Mouse (Mus musculus) erythroid progenitor cell, adult 5-6 weeks (primary cell): ENCODE results near the gene Ipo4. TPM values are rescaled to one million over a fixed set of nuclear protein-coding genes. Genes with fewer than 3 reads are reported as not detected.

ENCODE experiments used
- ATAC-seq: replicated peaks from 2 replicates; pipeline ENCODE4 v1.8.0; 2016; ENCODE audit warnings: moderate number of reproducible peaks, mild to moderate bottlenecking, moderate TSS enrichment, inconsistent platforms; ENCODE audit not compliant: poor library complexity, low FRiP score, severe bottlenecking
- total RNA-seq, 2 experiments: library from RNA; stranded (forward) in 1 of 2; stranded (reverse) in 1 of 2; fragments of 150-400 nt in 1 of 2; fragments of 186-747, 209-891 nt in 1 of 2; gene quantifications; 2 replicates each; pipeline versions ENCODE4 v1.2.3 to v1.2.4; 2015 to 2017; ENCODE audit warnings: low replicate concordance in 2 of 2

Gene Ipo4
- total RNA-seq, 2 experiments from 2014 or later: 46.5 to 53.9 TPM

DNA sequence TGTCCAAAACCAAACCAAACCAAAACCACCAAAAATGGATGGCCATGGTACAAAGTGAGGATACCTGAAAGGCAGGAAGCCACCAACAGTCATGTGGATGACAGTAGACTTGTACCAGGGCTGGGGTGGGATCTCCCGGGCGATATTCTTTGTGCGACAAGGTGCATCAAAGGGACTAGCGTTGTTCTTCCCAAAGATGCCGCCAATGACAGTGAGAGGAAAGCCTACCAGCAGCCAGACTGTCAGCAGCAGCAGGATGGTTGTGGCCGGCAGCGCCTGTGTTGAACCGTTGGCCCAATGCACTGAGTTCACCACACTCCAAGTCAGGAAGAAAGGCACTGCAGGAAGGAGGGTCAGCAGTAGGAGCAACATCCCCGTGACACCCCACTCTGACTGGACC is 2.0 kb upstream of the Ipo4 start, which contains the start of gene Gm49378:
Gm49378 (minus strand) TSS at position 101 of the 400 bp plus-strand sequence.
- ATAC-seq: no peak

DNA sequence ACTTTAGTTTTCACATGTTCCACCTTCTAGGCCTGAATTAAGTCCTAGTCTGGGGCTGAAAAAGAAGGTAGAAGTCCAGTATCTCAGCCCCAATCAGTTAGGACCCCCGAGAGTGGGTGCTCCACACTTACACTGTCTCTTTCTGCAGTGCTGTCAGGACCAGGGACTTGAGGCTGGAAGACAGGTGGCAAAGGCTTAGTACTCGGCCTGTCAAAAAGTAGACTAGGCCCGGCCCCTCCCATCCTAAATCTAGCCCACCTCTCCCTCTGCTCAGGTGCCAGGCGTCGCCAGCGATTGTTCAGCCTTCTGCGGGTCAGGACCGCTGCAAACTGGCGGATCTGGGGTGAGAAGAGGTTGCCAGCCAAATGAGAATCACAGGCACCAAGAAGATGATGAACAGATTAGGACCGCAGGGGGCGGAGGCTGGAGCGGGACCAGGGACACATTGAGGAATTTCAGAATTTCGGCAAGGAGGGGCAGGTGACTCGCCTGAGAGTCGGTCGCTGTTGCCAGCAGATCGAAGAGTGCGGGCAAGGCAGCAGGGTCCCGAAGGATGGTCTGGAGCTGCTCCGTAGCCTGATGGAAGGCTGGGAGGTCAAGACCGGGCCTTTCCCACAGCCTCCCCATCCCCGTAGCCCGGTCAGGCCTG is 759 bp downstream of the Ipo4 start:
- 0 out of 2 replicates have a peak, but pooled peaks have one; percentile 12 for ATAC-seq

DNA sequence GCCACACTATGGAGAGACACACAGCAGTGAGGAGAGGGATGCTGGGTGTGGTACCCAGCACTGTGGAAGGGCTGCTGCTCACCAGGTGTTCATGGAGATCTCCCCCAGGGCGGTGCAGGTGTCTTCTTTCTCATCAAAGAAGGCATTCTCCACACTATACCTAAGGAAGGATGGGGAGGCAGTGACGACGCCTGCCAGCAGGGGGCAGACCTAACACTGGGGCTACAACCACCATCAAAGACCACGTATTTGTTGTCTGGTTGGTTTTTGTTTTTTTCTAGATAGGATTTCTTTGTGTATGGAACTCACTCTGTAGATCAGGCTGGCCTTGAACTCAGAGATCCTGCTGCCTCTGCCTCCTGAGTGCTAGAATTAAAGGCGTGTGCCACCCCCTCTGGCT is 6.4 kb downstream of the Ipo4 start:
- peak; percentile 72 for ATAC-seq

DNA sequence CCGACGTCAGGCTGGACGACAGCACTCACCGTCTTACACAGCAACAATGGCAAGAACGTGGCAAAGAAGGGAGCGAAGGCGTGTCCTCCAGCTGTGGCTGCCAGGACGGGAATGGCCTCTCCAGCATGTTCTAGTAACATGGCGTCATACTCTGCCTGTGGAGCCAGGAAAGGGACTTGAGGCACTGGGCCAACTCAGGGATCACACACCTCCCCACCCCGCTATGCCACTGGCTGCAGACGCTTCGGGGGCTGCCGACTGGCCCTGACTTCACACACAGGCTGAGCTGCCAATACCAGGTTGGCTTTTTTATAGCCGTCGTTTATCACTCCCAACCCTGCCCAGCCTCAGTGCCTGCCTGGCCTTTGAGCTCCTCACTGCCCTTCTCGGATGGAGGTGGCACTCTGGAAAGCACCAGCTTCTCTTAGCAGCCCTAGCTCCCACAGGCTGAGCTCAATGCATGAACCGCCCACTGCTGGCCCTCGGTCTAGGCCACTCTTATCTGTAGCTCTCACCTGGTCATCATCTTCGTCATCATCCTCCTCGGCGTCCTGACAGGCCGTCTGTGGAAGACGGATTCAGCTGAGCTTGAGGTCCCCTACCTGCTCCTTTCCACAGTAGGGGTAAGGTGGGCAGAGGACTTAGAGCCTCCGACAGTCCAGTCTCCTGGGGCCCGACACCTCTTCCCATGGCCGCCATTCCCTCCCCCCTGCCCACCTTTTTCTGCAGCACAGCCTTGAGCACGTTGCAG is 7.5 kb downstream of the Ipo4 start:
- peak; percentile 43; the same call in 1 of the 2 replicates for ATAC-seq

DNA sequence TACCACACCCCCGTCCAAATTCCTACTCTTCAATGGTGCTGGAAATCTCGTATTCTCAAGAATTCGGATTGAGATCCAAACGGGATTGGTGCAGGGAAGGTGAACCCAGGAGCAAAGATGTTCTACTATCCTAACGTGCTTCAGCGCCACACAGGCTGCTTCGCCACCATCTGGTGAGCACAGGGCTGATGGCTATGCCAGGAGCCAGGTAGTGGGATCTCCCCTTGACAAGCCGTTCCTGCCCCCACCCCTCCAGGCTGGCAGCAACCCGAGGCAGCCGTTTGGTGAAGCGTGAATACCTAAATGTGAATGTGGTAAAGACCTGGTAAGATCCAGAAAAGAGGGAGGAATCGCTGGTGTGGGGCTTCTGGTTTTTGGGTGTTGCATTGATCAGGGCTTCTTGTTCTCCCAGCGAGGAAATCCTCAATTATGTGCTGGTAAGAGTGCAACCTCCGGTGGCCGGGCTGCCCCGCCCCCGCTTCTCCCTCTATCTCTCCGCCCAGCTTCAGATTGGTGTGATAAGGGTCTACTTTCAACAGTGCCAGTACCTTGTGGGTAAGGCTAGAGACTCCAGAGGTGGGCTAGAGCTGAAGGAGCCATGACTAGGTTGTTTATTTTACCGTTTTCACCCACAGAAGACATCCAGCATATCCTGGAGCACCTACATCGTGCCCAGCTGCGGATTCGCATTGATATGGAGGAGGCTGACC is 17.1 kb downstream of the Ipo4 start:
- peak; percentile 60 for ATAC-seq

DNA sequence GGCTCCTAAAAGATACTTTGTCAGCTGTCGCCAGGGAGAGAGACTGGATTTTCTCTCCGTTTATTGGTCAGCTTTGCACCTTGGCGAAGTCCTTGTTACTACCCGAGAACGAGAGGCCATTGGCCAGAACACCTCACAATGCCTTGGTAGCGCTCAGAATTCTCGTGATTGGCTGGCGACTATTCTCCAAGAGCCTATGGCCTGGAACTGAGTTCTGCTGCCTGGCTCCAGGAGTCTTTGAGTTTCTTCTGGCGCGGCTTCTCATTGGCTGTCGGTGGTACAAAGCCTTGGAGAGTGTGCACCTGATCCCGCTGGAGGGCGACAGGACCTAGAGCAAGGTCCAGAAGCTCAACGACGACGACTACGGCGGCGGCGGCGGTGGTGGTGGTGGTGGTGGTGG is 17.9 kb downstream of the Ipo4 start, which contains the start of gene Rec8:
Rec8 (plus strand) TSS at position 216 of the 400 bp plus-strand sequence.
- peak; percentile 84 for ATAC-seq

DNA sequence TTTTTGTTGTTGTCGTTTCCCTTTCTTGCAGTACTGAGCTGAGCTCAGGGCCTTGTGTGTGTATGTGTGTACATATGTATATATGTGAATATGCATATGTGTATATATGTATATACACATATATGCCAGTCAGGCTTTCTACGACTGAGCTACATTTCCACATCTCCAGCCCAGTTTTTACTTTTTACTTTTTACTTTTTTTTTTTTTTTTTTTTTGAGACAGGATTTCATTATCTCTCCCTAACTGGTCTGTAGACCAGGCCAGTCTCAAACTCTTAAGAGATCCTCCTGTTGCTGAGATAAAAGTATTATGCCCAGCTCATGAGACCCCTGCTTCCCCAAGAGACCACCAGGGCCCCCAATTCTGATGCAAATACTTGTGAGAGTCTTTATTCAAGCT is 18.9 kb downstream of the Ipo4 start:
- ATAC-seq: no peak

DNA sequence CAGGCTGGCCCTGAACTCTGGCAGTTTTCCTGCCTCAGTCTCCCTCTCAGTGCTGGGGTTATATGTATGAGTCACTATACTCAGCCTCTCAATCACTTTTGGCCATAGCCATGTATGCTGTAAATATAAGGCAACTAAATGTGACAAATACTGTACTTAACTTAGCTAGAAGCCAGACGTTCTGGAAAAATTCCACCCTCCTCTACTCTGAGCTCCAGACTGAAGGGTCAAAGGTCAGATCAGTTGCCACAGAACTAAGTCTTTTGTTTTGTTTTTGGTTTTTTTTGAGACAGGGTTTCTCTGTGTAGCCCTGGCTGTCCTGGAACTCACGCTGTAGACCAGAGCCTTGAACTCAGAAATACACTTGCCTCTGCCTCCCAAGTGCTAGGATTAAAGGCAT is 19.9 kb downstream of the Ipo4 start:
- ATAC-seq: no peak

DNA sequence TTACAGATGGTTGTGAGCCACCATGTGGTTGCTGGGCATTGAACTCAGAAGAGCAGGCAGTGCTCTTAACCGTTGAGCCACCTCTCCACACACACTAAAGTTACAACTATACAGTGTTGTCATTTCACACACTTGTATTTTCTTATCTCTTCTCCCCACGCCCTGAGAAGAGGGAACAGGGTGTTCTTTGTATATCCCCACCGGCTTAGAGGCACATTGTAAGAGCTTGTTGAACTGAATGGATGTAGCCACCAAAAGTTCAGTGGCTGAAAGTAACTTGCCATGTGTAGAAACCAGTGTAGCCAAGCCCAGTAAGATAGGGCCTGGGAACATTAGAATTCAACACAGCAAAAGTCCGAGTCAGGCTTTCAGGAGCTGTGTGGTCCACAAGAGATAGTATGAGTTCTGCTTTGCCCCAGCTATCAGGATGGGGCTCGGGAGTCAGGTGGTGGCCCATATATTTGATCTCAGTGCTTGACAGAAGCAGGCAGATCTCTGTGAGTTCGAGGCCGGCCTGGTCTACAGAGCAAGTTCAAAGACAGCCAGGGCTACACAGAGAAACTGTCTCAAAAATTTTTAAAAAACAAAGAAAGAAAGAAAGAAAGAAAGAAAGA is 21.1 kb downstream of the Ipo4 start:
- ATAC-seq: peak; percentile 46

DNA sequence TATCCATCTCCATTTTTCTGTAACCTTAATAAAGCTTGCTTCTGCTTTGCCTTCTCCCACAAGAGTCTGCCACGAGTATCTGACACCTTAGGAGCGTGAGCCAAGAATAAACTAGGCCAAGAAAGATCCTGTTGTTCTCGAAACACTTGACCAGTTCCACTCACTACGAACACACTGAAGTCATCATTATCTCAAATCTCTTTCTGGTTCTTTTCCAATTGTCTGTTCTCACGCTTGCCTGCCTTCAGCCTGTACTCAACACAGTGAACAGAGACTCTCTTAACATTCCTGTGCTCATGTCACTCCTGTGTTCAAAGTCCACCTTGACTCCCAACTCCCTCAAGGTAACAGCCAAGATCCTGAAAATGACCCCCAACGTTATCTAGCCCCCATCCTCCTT is 22.4 kb downstream of the Ipo4 start:
- ATAC-seq: no peak

DNA sequence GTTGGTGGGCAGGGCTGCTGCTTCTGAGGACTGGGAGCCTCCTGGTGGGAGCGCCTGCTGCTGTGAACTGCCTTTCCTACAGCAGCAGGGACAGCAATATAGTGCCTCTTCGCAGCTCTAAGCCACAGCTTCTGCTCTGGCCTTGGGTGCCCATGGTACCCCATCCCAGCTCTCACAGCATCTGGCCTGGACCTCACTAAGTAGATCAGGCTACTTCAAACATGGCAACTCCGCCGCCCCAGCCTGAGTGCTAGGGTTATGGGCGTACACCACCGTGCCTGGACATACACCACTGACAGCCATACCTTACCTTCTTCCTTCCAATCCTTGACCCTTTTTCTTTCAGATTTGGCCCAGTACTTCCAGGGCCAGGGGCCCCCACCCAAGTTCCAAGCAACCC is 27.4 kb downstream of the Ipo4 start:
- ATAC-seq: no peak

DNA sequence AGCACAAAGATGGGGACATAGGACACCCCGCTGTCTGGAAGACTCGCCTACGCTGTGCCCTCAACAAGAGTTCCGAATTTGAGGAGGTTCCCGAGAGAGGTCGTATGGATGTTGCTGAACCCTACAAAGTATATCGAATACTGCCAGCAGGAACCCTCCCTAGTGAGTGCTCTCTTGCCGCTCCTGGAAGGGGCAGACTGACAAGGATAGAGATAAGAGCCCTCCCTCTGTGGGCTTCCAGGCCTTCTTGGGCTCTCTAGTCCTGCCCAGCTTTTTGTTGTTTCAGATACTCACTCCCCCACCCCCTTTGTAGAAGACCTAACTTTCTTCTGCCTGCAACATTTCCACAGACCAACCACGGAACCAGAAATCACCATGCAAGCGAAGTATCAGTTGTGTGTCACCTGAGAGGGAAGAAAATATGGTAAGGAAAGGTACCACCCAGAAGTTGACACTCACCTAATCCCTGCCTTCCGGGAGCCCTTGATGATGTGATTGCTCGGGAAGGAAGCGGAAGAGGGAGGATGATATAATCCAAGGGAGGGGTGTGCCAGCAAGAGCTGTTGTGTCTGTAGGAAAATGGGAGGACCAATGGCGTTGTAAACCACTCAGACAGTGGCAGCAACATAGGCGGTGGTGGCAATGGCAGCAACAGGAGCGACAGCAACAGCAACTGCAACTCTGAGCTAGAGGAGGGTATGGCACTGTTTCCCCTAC is 29.9 kb downstream of the Ipo4 start:
- 0 out of 2 replicates have a peak, but pooled peaks have one; percentile 27 for ATAC-seq

DNA sequence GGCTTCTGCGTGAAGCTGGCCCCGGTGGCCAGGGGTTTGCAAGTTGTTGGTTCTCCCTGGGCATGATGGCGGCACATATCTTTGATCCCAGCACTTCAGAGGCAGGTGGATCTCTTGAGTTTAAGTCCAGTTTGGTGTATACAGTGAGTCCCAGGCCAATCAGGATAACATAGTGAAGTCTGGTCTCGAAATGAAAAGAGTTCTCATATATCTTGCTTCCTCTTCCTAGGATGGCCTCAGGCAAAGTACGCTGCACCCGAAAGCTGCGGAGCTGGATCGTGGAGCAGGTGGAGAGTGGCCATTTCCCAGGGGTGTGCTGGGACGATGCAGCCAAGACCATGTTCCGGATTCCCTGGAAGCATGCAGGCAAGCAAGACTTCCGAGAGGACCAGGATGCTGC is 30.9 kb downstream of the Ipo4 start:
- no peak for ATAC-seq

DNA sequence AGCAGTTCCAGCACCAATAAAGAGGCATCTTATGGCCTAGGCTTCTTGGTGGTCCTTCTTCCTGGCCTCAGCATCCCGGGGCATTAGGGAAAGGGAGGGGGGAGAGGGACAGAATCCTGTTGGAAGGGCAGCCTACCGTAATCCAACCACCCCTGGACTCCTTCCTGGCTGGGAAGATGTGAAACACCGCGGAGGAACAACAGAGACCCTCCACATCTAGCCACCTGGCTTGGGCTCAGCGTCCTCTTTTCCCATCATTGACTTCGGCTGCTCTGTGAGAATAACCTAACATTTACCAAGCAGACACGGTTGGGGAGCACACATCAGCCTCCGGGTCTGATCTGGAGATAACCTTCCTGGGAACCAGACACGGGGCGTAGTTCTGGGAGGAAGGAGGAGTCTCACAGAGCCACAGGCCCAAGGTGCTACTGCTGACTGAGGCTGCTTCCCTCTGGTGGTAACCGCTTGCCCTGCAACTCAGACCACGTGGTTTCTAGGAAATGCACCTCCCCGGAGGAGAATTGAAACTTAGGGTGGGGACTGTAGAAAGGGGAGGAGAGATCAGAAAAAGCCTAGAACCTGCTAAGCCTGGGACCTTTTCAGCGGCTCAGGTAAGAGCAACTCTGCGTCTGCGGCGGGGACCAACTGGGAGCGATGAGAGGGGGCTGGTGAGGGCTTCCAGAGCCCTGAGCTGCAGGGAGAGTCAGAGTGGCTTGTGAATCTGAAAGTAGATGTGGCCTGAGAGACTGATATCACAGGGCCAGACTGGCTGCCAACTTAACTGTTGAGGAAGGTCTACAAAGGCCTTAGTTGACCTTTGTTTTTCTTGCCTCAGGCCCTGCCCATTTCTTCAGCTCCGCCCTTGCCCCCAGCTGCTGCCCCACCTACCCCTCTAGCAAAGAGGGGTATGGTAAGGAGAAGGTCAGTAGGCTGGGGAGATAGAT is 31.9 kb downstream of the Ipo4 start:
- peak; percentile 89 for ATAC-seq

DNA sequence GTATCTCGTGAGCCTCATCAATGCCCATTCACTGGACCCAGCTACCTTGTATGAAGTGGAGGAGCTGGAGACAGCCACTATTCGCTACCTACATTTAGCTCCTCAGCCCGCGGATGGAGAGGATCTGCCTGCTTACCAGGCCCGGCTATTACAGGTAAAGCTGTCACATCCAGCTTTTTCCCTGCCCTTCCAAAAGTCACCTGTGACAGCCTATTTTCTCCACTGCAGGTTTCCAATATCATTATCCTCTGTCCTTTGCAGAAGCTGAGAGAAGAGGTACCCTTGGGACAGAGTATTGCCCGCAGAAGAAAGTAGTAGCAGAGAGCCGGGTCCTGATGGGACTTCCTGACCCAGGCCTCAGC is 32.5 kb downstream of the Ipo4 start, which contains the start of gene Irf9:
Irf9 (plus strand) TSS at position 301 of the 362 bp plus-strand sequence.
- ATAC-seq: peak; percentile 11

DNA sequence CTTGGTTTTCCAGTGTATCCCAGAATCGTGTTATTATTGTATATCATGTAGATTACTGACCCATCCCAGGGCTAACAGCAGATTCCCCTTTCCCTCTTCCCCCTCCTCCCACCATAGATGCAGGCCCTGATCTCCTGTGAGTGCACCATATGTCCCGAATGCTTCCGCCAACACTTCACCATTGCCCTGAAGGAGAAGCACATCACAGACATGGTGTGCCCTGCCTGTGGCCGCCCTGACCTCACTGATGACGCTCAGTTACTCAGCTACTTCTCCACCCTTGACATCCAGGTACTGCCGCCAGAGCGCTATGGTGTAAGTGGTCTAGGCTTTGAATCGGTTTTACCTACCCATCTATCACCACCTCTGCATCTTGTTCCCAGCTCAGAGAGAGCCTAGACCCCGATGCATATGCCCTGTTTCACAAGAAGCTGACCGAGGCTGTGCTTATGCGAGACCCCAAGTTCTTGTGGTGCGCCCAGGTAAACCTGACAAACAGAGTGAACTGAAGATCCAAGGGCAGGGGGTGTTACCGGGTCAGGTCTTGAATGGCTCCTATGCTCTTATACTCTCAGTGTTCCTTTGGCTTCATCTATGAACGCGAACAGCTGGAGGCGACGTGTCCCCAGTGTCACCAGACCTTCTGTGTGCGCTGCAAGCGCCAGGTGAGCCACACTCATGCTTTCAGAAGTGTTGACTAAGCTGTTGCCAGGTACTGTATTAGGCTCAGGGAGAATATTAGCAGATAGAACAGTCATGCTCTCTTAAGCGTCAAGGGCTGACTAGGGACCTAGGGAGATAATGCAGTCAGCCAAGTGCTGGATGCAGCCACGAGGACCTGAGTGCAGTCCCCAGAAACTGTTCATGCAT is 37.0 kb downstream of the Ipo4 start:
- ATAC-seq: no peak

DNA sequence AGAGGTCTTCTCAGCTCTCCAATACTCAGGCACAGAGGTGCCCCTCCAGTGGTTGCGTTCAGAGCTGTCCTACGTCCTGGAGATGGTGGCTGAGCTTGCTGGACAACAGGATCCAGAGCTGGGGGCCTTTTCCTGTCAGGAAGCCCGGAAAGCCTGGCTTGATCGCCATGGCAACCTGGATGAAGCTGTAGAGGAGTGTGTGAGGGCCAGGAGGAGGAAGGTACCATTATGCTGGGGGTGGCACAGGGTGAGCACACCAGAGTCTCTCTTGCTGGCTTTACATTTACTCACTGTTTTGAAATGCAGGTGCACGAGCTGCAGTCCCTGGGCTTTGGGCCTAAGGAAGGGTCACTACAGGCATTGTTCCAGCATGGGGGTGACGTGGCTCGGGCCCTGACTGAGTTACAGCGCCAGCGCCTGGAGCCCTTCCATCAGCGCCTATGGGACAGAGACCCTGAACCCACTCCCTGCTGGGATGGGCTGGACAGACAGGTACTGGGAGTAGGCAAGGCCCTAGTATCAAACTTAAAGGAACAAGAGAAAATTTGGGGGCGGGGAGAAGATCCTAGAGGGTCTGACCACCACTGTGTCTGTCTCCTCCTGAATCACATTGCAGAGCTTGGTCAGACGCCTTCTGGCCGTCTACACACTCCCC is 39.6 kb downstream of the Ipo4 start:
- ATAC-seq: no peak
